Mouse (Mus musculus): ENCODE data around the gene Pdlim4. TPM values are rescaled to one million over a fixed set of nuclear protein-coding genes. Genes with fewer than 3 reads are reported as not detected.

Gene Pdlim4
- total and polyA plus RNA-seq, 3 experiments, result not detected

- Histone ChIP-seq H3K79me2 (replicated peaks; ENCODE audit: control insufficient read depth, extremely low read depth, insufficient read depth, poor library complexity, severe bottlenecking) (no peaks in the 10 kb centered on the region), H3K27me3 (replicated peaks) (peaks cover 2% of the 10 kb centered on the region), H3K4me1 (ENCODE audit: control insufficient read depth in 1 of 2, insufficient read depth in 2 of 2) (peaks cover 3 to 18% of the 10 kb centered on the region in 2 experiments; a peak in 3 of 4 replicates), H3K27ac (ENCODE audit: insufficient read depth, low read depth) (no peak overlapping the region), H3K9me3 (replicated peaks; ENCODE audit: low read length) (no peaks in the 10 kb centered on the region), H3K4me3 (replicated peaks in 1 of 3; ENCODE audit: low read depth in 2 of 3, low read length in 2 of 3, poor library complexity in 1 of 3) (no peak overlapping the region), H3K9ac (ENCODE audit: insufficient read depth, low read depth) (no peak overlapping the region), H3K36me3 (replicated peaks in 1 of 2; ENCODE audit: control insufficient read depth in 1 of 2, insufficient read depth in 1 of 2, low read length in 1 of 2) (no peaks in the 10 kb centered on the region), H3K4me2 (ENCODE audit: insufficient read depth, low read depth, poor library complexity, severe bottlenecking) (no peak overlapping the region)
- in situ Hi-C loops (cut with MboI; ENCODE audit: low pct_ligation_motif_present, low pct_unique_long_range_greater_than_20kb, low sequenced_read_pairs), result no loop called here
- DNase-seq (ENCODE audit: extremely low read depth), result no peak
- dilution Hi-C loops (cut with MboI; ENCODE audit: extremely low pct_ligation_motif_present, extremely low pct_unique_long_range_greater_than_20kb, low sequenced_read_pairs), result no loop called here
- 0 out of 2 replicates have a peak, but pooled peaks have one; percentile 22 for TF ChIP-seq CHD2 (IDR thresholded peaks at IDR 0.05; ENCODE audit: low read length)
- no peak for TF ChIP-seq MEF2A (IDR thresholded peaks at IDR 0.05; ENCODE audit: borderline replicate concordance, low read depth, low read length)
Measured at GRCm38 (mm10) chr11:54062753-54063471, 5.9 kb downstream of the Pdlim4 start.

GRCm38 (mm10) chr11:54062086-54062752 is 6.6 kb downstream of the Pdlim4 start:
- H3K4me1 ChIP-seq (ENCODE audit: control insufficient read depth in 1 of 2, insufficient read depth in 2 of 2), result peaks cover 3 to 14% of the 10 kb centered on the region in 2 experiments; a peak in 3 of 4 replicates
- peak; percentile 26 for DNase-seq (ENCODE audit: extremely low read depth)
- no peak for TF ChIP-seq USF1 (IDR thresholded peaks at IDR 0.05; ENCODE audit: low read depth, low read length)
- no peak for TF ChIP-seq ZNF384 (IDR thresholded peaks at IDR 0.05; ENCODE audit: low read depth, low read length)
- TF ChIP-seq BHLHE40 (IDR thresholded peaks at IDR 0.05; ENCODE audit: low read depth, low read length), result no peak
- no peak for TF ChIP-seq UBTF (IDR thresholded peaks at IDR 0.05; ENCODE audit: low read depth, low read length)
- no peak for TF ChIP-seq JUN (IDR thresholded peaks at IDR 0.05; ENCODE audit: insufficient read depth, low read depth, low read length)
- no peak for TF ChIP-seq RAD21 (IDR thresholded peaks at IDR 0.05; ENCODE audit: low read depth, low read length)
- TF ChIP-seq ZMIZ1 (IDR thresholded peaks at IDR 0.05; ENCODE audit: low read depth, low read length), result no peak
- no peak for TF ChIP-seq CHD1 (IDR thresholded peaks at IDR 0.05; ENCODE audit: low read depth, low read length)
- no peak for TF ChIP-seq ELF1 (IDR thresholded peaks at IDR 0.05; ENCODE audit: low read depth, low read length)
- TF ChIP-seq MXI1 (IDR thresholded peaks at IDR 0.05; ENCODE audit: low read depth, low read length), result no peak
- TF ChIP-seq NRF1 (IDR thresholded peaks at IDR 0.05; ENCODE audit: low read depth, low read length), result no peak
- TF ChIP-seq KAT2A (IDR thresholded peaks at IDR 0.05; ENCODE audit: insufficient replicate concordance, low read length), result no peak
- H3K27me3 ChIP-seq (replicated peaks), result peaks cover 2% of the 10 kb centered on the region
- H3K4me3 ChIP-seq (replicated peaks in 1 of 3; ENCODE audit: low read depth in 2 of 3, low read length in 2 of 3, poor library complexity in 1 of 3), result no peak overlapping the region
- no peak overlapping the region for H3K9ac ChIP-seq (ENCODE audit: insufficient read depth, low read depth)
- dilution Hi-C loops (cut with MboI; ENCODE audit: extremely low pct_ligation_motif_present, extremely low pct_unique_long_range_greater_than_20kb, low sequenced_read_pairs) (no loop called here), in situ Hi-C loops (cut with MboI; ENCODE audit: low pct_ligation_motif_present, low pct_unique_long_range_greater_than_20kb, low sequenced_read_pairs) (no loop called here)
- H3K36me3 ChIP-seq (replicated peaks in 1 of 2; ENCODE audit: control insufficient read depth in 1 of 2, insufficient read depth in 1 of 2, low read length in 1 of 2), result no peaks in the 10 kb centered on the region
- H3K27ac ChIP-seq (ENCODE audit: insufficient read depth, low read depth), result no peak overlapping the region
- no peaks in the 10 kb centered on the region for H3K79me2 ChIP-seq (replicated peaks; ENCODE audit: control insufficient read depth, extremely low read depth, insufficient read depth, poor library complexity, severe bottlenecking)
- H3K4me2 ChIP-seq (ENCODE audit: insufficient read depth, low read depth, poor library complexity, severe bottlenecking), result no peak overlapping the region
- no peaks in the 10 kb centered on the region for H3K9me3 ChIP-seq (replicated peaks; ENCODE audit: low read length)

Measured in CH12.LX (cell line).